Mouse (Mus musculus) testis, adult 2 months (tissue): ENCODE results near the gene Cenpm.

Experiments
- CTCF ChIP-seq: fragments of 200-500 bp; IDR thresholded peaks from 2 replicates; pipeline ENCODE4 v1.5.1; 2012; ENCODE audit warnings: low read depth, mild to moderate bottlenecking, inconsistent platforms, low read length, moderate library complexity; ENCODE audit not compliant: control insufficient read depth, insufficient read depth, insufficient replicate concordance
- POLR2A ChIP-seq: fragments of 200-500 bp; IDR thresholded peaks from 2 replicates; pipeline ENCODE4 v1.6.1; 2012; ENCODE audit warnings: low read depth, mild to moderate bottlenecking, inconsistent platforms, low read length, moderate library complexity; ENCODE audit not compliant: control insufficient read depth

DNA sequence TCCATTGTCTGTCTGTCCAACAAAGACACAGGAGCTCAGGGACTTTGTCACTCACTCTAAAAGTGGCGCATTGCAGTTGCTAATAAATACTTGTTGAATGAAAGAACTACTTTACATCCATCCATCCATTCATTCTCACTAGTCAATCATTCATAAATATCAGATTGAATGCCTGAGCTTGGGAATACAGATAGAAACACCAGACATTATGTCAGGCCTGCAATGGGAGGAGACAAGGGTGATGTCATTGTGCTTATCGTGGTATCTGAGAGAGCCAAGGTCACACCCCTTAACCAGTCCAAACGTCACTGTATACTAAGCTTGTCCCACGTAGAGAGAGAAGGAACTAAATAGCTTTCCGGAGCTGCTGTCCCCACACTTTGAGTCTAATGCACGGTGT lies 7.5 kb upstream of the Cenpm start, which contains the start of gene 1500009C09Rik:
- TF ChIP-seq POLR2A (no peak), CTCF (no peak)
